Mouse (Mus musculus) kidney, adult 8-10 months (tissue): ENCODE data around the gene Hs6st2.

Experiments
- DNase-seq, 2 experiments: peaks; one replicate each; pipeline ENCODE4 v3.0.0; 2022

Gene Hs6st2

GRCm38 (mm10) chrX:51681756-51682155 lies at the start of gene Hs6st2:
Gene Hs6st2, minus strand, starts transcription at chrX:51681856.
- DNase-seq: no peak

- DNase-seq: no peak
Measured at GRCm38 (mm10) chrX:51714086-51714745, 32.6 kb upstream of the Hs6st2 start.

GRCm38 (mm10) chrX:51712996-51713395 lies 31.3 kb upstream of the Hs6st2 start:
- DNase-seq: no peak

- DNase-seq: no peak
Measured at GRCm38 (mm10) chrX:51702823-51703222, 21.2 kb upstream of the Hs6st2 start.

GRCm38 (mm10) chrX:51699079-51699478 lies 17.4 kb upstream of the Hs6st2 start:
- DNase-seq: no peak

- no peak for DNase-seq
Measured at GRCm38 (mm10) chrX:51686048-51686949, 4.6 kb upstream of the Hs6st2 start.

- DNase-seq: no peak
Measured at GRCm38 (mm10) chrX:51684336-51685056, 2.8 kb upstream of the Hs6st2 start.

- peak in 1 of 2 experiments; percentile 8 for DNase-seq
Measured at GRCm38 (mm10) chrX:51681170-51681667, 437 bp downstream of the Hs6st2 start.

- DNase-seq: peak in 1 of 2 experiments; percentile 1
Measured at GRCm38 (mm10) chrX:51680428-51681169, 1.1 kb downstream of the Hs6st2 start.

GRCm38 (mm10) chrX:51679601-51680427 lies 1.8 kb downstream of the Hs6st2 start:
- DNase-seq: peak in 1 of 2 experiments; percentile 10

- no peak for DNase-seq
Measured at GRCm38 (mm10) chrX:51658236-51658635, 23.4 kb downstream of the Hs6st2 start.

GRCm38 (mm10) chrX:51642661-51643257 lies 38.9 kb downstream of the Hs6st2 start:
- DNase-seq: no peak

GRCm38 (mm10) chrX:51635756-51636155 lies 45.9 kb downstream of the Hs6st2 start:
- DNase-seq: no peak

- no peak for DNase-seq
Measured at GRCm38 (mm10) chrX:51631376-51631775, 50.3 kb downstream of the Hs6st2 start.

- DNase-seq: no peak
Measured at GRCm38 (mm10) chrX:51614384-51615004, 67.2 kb downstream of the Hs6st2 start.

GRCm38 (mm10) chrX:51610743-51611142 lies 70.9 kb downstream of the Hs6st2 start:
- no peak for DNase-seq

- no peak for DNase-seq
Measured at GRCm38 (mm10) chrX:51606231-51606863, 75.3 kb downstream of the Hs6st2 start.

GRCm38 (mm10) chrX:51592751-51593150 lies 88.9 kb downstream of the Hs6st2 start:
- DNase-seq: no peak

GRCm38 (mm10) chrX:51590448-51591010 lies 91.1 kb downstream of the Hs6st2 start:
- no peak for DNase-seq

GRCm38 (mm10) chrX:51585444-51585843 lies 96.2 kb downstream of the Hs6st2 start:
- DNase-seq: no peak
